In genomic region chr10:12548616-12549084, GRCm38 (mm10) we compare ENCODE assay signal across 8 mouse cellular contexts.
DNase-seq lines count a peak whose midpoint lies in the region; ATAC-seq and TF ChIP-seq lines count a peak whose summit lies in the region.

No protein-coding gene starts in this region.

- H3K9me3 ChIP-seq in intestine, embryonic 16.5 days (ENCODE audit: control insufficient read depth, low read length) = no peaks in the 10 kb centered on the region
- no peaks in the 10 kb centered on the region for H3K9me3 ChIP-seq in liver, embryonic 15.5 days (replicated peaks)
- H3K9me3 ChIP-seq in neural tube, embryonic 11.5 days (ENCODE audit: control insufficient read depth, low read length) = no peaks in the 10 kb centered on the region

- no peak overlapping the region for H3K27ac ChIP-seq in bone marrow, adult 2 months (ENCODE audit: control insufficient read depth, insufficient read depth, low read depth, low read length, poor library complexity)
- H3K27ac ChIP-seq in intestine, embryonic 16.5 days (ENCODE audit: low read length) = no peak overlapping the region
- H3K27ac ChIP-seq in liver, embryonic 15.5 days (replicated peaks) = no peak overlapping the region
- no peak overlapping the region for H3K27ac ChIP-seq in neural tube, embryonic 11.5 days (ENCODE audit: low read depth, low read length)

- TF ChIP-seq POLR2A in bone marrow, adult 2 months (IDR thresholded peaks at IDR 0.05; ENCODE audit: borderline replicate concordance, control insufficient read depth, low read depth, low read length) = no peak

- peak; percentile 74 for ATAC-seq in intestine, embryonic 16.5 days
- ATAC-seq in liver, embryonic 15.5 days (ENCODE audit: insufficient read depth) = 0 out of 2 replicates have a peak, but pooled peaks have one; percentile 22
- peak; percentile 46 for ATAC-seq in neural tube, embryonic 11.5 days (ENCODE audit: insufficient read depth, low FRiP score, low TSS enrichment)

- TF ChIP-seq CTCF in bone marrow, adult 2 months (IDR thresholded peaks at IDR 0.05; ENCODE audit: control insufficient read depth, insufficient read depth, low read length) = no peak

- H3K4me2 ChIP-seq in intestine, embryonic 16.5 days (ENCODE audit: low read depth, low read length) = peak overlapping the region; percentile 59
- H3K4me2 ChIP-seq in liver, embryonic 15.5 days = peak overlapping the region; percentile 59
- peak overlapping the region; percentile 70 for H3K4me2 ChIP-seq in neural tube, embryonic 11.5 days (ENCODE audit: low read depth)

- 2% methylated on average over 13 of the region's 13 CpGs for whole genome bisulfite sequencing in bone marrow, adult 2 months
- 2% methylated on average over 13 of the region's 13 CpGs for WGBS in intestine, embryonic 16.5 days
- WGBS in liver, embryonic 15.5 days (ENCODE audit: insufficient replicate concordance) = 1% methylated on average over 13 of the region's 13 CpGs
- under 1% methylated on average over 13 of the region's 13 CpGs for WGBS in neural tube, embryonic 11.5 days

- H3K4me1 ChIP-seq in bone marrow, adult 2 months (ENCODE audit: control insufficient read depth, insufficient read depth, low read length) = no peaks in the 10 kb centered on the region
- peaks cover 19% of the 10 kb centered on the region for H3K4me1 ChIP-seq in intestine, embryonic 16.5 days (ENCODE audit: control insufficient read depth, insufficient read depth, low read length)
- H3K4me1 ChIP-seq in liver, embryonic 15.5 days (replicated peaks) = 0 out of 2 replicates have a peak, but pooled peaks cover 6% of the 10 kb centered on the region
- peaks cover 45% of the 10 kb centered on the region for H3K4me1 ChIP-seq in neural tube, embryonic 11.5 days (ENCODE audit: control insufficient read depth, insufficient read depth, low read length)

- no peaks in the 10 kb centered on the region for H3K36me3 ChIP-seq in intestine, embryonic 16.5 days (ENCODE audit: control insufficient read depth, insufficient read depth, low read length)
- no peaks in the 10 kb centered on the region for H3K36me3 ChIP-seq in liver, embryonic 15.5 days (replicated peaks)
- no peaks in the 10 kb centered on the region for H3K36me3 ChIP-seq in neural tube, embryonic 11.5 days (ENCODE audit: control insufficient read depth, insufficient read depth, low read length)

- peak overlapping the region; percentile 43 for H3K4me3 ChIP-seq in bone marrow, adult 2 months (replicated peaks; ENCODE audit: control insufficient read depth, low read depth, low read length)
- H3K4me3 ChIP-seq in intestine, embryonic 16.5 days (ENCODE audit: low read length) = peak overlapping the region; percentile 42
- H3K4me3 ChIP-seq in liver, embryonic 15.5 days (replicated peaks) = peak overlapping the region; percentile 35
- peak overlapping the region; percentile 27 for H3K4me3 ChIP-seq in neural tube, embryonic 11.5 days (ENCODE audit: low read depth, low read length)

- peak; percentile 91 for DNase-seq in R1 (ENCODE audit: low read depth, low spot score)
- DNase-seq in frontal cortex, postnatal 10 days (ENCODE audit: low spot score in 2 of 2) = peak; percentile 11 to 32
- peak; percentile 64 for DNase-seq in neural tube, embryonic 11.5 days (ENCODE audit: low spot score)
- peak; percentile 21 for DNase-seq in thymus, postnatal 4 days
- no peak for DNase-seq in urinary bladder, adult 18-20 months (ENCODE audit: low spot score in 2 of 2)

- H3K27me3 ChIP-seq in intestine, embryonic 16.5 days (replicated peaks; ENCODE audit: control insufficient read depth, insufficient read depth, low read length) = no peaks in the 10 kb centered on the region
- no peaks in the 10 kb centered on the region; the same call in 1 of the 2 replicates for H3K27me3 ChIP-seq in liver, embryonic 15.5 days
- no peaks in the 10 kb centered on the region for H3K27me3 ChIP-seq in neural tube, embryonic 11.5 days (ENCODE audit: control insufficient read depth, insufficient read depth, low read length)

- peak overlapping the region; percentile 58 for H3K9ac ChIP-seq in intestine, embryonic 16.5 days (ENCODE audit: low read depth, low read length)
- H3K9ac ChIP-seq in liver, embryonic 15.5 days = no peak overlapping the region
- H3K9ac ChIP-seq in neural tube, embryonic 11.5 days (ENCODE audit: low read length) = peak overlapping the region; percentile 31

Comparison
In these comparisons a context has a peak if more than half of its experiments do, and no peak if none do; other contexts are left out.
1. DNase-seq: peak in R1 (single experiment), frontal cortex, postnatal 10 days (2 of 2), neural tube, embryonic 11.5 days (single experiment) and thymus, postnatal 4 days (single experiment); none in urinary bladder, adult 18-20 months (0 of 2).
2. ATAC-seq: peak in every context shown above with its lines; median percentile 74 in intestine, embryonic 16.5 days; 46 in neural tube, embryonic 11.5 days; 22 in liver, embryonic 15.5 days.
3. Peak in every context shown above with its lines, with median percentiles within 50 percentile points of each other: H3K4me3 ChIP-seq and H3K4me2 ChIP-seq.